In the genomic region with DNA sequence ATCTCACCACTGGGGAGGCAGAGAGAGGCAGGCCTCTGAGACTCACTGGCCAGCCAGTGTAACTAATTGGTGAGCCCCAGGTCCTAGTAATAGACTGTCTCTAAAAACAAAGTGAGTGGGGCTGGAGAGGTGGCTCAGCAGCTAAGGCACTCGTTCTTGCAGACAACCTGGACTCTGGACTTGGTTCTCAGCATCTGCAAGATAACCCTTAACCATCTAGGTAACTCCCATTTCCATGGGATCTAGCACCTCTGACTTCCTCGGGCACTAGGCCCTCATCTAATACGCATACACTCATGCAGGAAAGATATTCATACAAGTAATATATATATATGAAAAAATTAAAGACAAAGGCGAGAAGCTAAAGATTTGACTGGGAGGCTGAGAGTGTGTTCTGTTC, we compare ENCODE assay signal across 28 mouse cellular contexts. TPM values are rescaled to one million over a fixed set of nuclear protein-coding genes. Genes with fewer than 3 reads are reported as not detected.
A peak's percentile ranks its signal among the peaks of the same experiment; 100 is the strongest.
DNase-seq lines count a peak whose midpoint lies in the region; ATAC-seq and TF ChIP-seq lines count a peak whose summit lies in the region.
"Had no signal": no experiment of that assay in that cellular context is flagged by ENCODE, and none has a peak within 500 bp of the region (broad histone marks: within the 10 kb centered on the region; RNA-seq: fewer than 3 reads in every experiment).

No protein-coding gene starts in this region.

- H3K27me3 ChIP-seq in heart, embryonic 12.5 days (replicated peaks) = no peaks in the 10 kb centered on the region
- no peaks in the 10 kb centered on the region for H3K27me3 ChIP-seq in limb, embryonic 15.5 days
- no peaks in the 10 kb centered on the region for H3K27me3 ChIP-seq in limb, embryonic 10.5 days (ENCODE audit: low read depth, poor library complexity, severe bottlenecking)
- no peaks in the 10 kb centered on the region for H3K27me3 ChIP-seq in intestine, postnatal 0 days (replicated peaks; ENCODE audit: control insufficient read depth, insufficient read depth, low read length)
- H3K27me3 ChIP-seq: CH12.LX; forebrain, embryonic 13.5 days; heart, embryonic 15.5 days; hindbrain, embryonic 12.5 days; Patski had no signal

- peaks cover 6% of the 10 kb centered on the region for H3K36me3 ChIP-seq in heart, embryonic 12.5 days
- H3K36me3 ChIP-seq in limb, embryonic 15.5 days = peaks cover 9% of the 10 kb centered on the region
- peaks cover 68% of the 10 kb centered on the region for H3K36me3 ChIP-seq in limb, embryonic 10.5 days
- no peaks in the 10 kb centered on the region for H3K36me3 ChIP-seq in intestine, postnatal 0 days (ENCODE audit: control insufficient read depth, insufficient read depth)
- H3K36me3 ChIP-seq: G1E; heart, embryonic 15.5 days had no signal

- ATAC-seq in heart, embryonic 12.5 days (ENCODE audit: insufficient number of reproducible peaks, low FRiP score) = no peak
- ATAC-seq in limb, embryonic 15.5 days (ENCODE audit: insufficient number of reproducible peaks, low FRiP score, low TSS enrichment, low read depth) = no peak
- peak; percentile 31 for ATAC-seq in intestine, postnatal 0 days
- ATAC-seq: forebrain, embryonic 13.5 days; forebrain, embryonic 16.5 days; hindbrain, embryonic 16.5 days; Patski had no signal

- intact Hi-C loops in heart, postnatal 14 days (cut with DNase I) = no loop called here

- no peak overlapping the region for H3K4me3 ChIP-seq in heart, embryonic 12.5 days
- no peak overlapping the region for H3K4me3 ChIP-seq in limb, embryonic 15.5 days
- H3K4me3 ChIP-seq in limb, embryonic 10.5 days = no peak overlapping the region
- H3K4me3 ChIP-seq in intestine, postnatal 0 days (ENCODE audit: low read depth, low read length) = no peak overlapping the region
- H3K4me3 ChIP-seq: forebrain, embryonic 10.5 days; forebrain, embryonic 13.5 days; heart, embryonic 15.5 days; hindbrain, embryonic 12.5 days had no signal

- DNase-seq in heart, postnatal 14 days = no peak
- DNase-seq in limb, embryonic 10.5 days (ENCODE audit: low spot score) = no peak
- DNase-seq in gastrocnemius, postnatal 25 days = no peak
- DNase-seq: adrenal gland, postnatal 10 days; adrenal gland, postnatal 36 days; B cell, adult 2 months; cerebellum, adult 11 months; cerebellum, adult 2 months; cerebellum, adult 9-11 months; cerebellum, postnatal 25 days; gastrocnemius, postnatal 10 days; heart, adult 11 months; heart, postnatal 10 days; heart, postnatal 4 days; kidney, adult 11 months had no signal

- WGBS in heart, embryonic 12.5 days = 79% methylated on average over 4 of the region's 4 CpGs
- 76% methylated on average over 4 of the region's 4 CpGs for WGBS in limb, embryonic 15.5 days
- WGBS in limb, embryonic 10.5 days = 87% methylated on average over 4 of the region's 4 CpGs
- 55% methylated on average over 4 of the region's 4 CpGs for WGBS in intestine, postnatal 0 days

- no peak overlapping the region for H3K9ac ChIP-seq in heart, embryonic 12.5 days
- H3K9ac ChIP-seq in limb, embryonic 15.5 days = no peak overlapping the region
- H3K9ac ChIP-seq in intestine, postnatal 0 days (ENCODE audit: low read depth, low read length) = no peak overlapping the region
- H3K9ac ChIP-seq: forebrain, embryonic 13.5 days; heart, embryonic 15.5 days; hindbrain, embryonic 12.5 days had no signal

- no peak overlapping the region for H3K4me2 ChIP-seq in heart, embryonic 12.5 days
- no peak overlapping the region for H3K4me2 ChIP-seq in limb, embryonic 15.5 days
- 0 out of 2 replicates have a peak overlapping the region, but pooled peaks have one; percentile 17 for H3K4me2 ChIP-seq in intestine, postnatal 0 days (replicated peaks; ENCODE audit: low read depth)
- H3K4me2 ChIP-seq: forebrain, embryonic 13.5 days; heart, embryonic 11.5 days; heart, embryonic 15.5 days; hindbrain, embryonic 12.5 days had no signal

- 0 out of 2 replicates have a peak overlapping the region, but pooled peaks have one; percentile 21 for H3K27ac ChIP-seq in heart, embryonic 12.5 days (ENCODE audit: poor library complexity, severe bottlenecking)
- peak overlapping the region; percentile 14 for H3K27ac ChIP-seq in limb, embryonic 15.5 days
- no peak overlapping the region for H3K27ac ChIP-seq in limb, embryonic 10.5 days
- peak overlapping the region; percentile 42 for H3K27ac ChIP-seq in intestine, postnatal 0 days (ENCODE audit: low read depth, low read length)
- H3K27ac ChIP-seq: forebrain, embryonic 10.5 days; forebrain, embryonic 13.5 days; heart, embryonic 15.5 days; hindbrain, embryonic 12.5 days had no signal

- H3K9me3 ChIP-seq in heart, embryonic 12.5 days (replicated peaks) = no peaks in the 10 kb centered on the region
- H3K9me3 ChIP-seq in limb, embryonic 15.5 days = no peaks in the 10 kb centered on the region
- no peaks in the 10 kb centered on the region for H3K9me3 ChIP-seq in limb, embryonic 10.5 days (replicated peaks)
- H3K9me3 ChIP-seq in intestine, postnatal 0 days (ENCODE audit: control insufficient read depth) = no peaks in the 10 kb centered on the region
- H3K9me3 ChIP-seq: forebrain, embryonic 10.5 days; forebrain, embryonic 13.5 days; G1E; heart, embryonic 15.5 days; hindbrain, embryonic 12.5 days had no signal

- peaks cover 40% of the 10 kb centered on the region for H3K4me1 ChIP-seq in heart, embryonic 12.5 days (replicated peaks)
- H3K4me1 ChIP-seq in limb, embryonic 15.5 days = peaks cover 23% of the 10 kb centered on the region
- peaks cover 11% of the 10 kb centered on the region; the same call in 1 of the 2 replicates for H3K4me1 ChIP-seq in limb, embryonic 10.5 days
- H3K4me1 ChIP-seq in intestine, postnatal 0 days (replicated peaks; ENCODE audit: control insufficient read depth, insufficient read depth, low read length) = 0 out of 2 replicates have a peak, but pooled peaks cover 4% of the 10 kb centered on the region

- TF ChIP-seq CTCF in intestine, postnatal 0 days (IDR thresholded peaks at IDR 0.05; ENCODE audit: low read depth) = no peak

RNA-seq across cellular contexts. Expression of a gene that starts 26.4 kb away (rescaled TPM):
- 64.8 and 72.8 TPM in 2 replicates for polyA plus RNA-seq in heart, embryonic 12.5 days (2016; fragmentation: Nextera tagmentation; extraction: Ambion mirVana)
- 10 to 100 TPM; 28.6 to 30.9 TPM for total RNA-seq in heart, postnatal 14 days (2021)
- 93.5 and 102 TPM in 2 replicates for polyA plus RNA-seq in limb, embryonic 15.5 days (2015; fragmentation: Nextera tagmentation; extraction: Ambion mirVana)
- polyA plus RNA-seq in limb, embryonic 10.5 days (2016; fragmentation: Nextera tagmentation; extraction: Ambion mirVana) = 131 and 153 TPM in 2 replicates
- polyA plus RNA-seq in intestine, postnatal 0 days (2015; fragmentation: Nextera tagmentation; extraction: Ambion mirVana) = 42.8 and 46.8 TPM in 2 replicates
- 1 to 10 TPM; 9.6 to 9.9 TPM for total RNA-seq in gastrocnemius, postnatal 25 days (2021)
